Mouse (Mus musculus) cerebellum, adult 9-11 months (tissue): ENCODE measurements at regions not wholly inside any gene's neighbourhood (a gene's known extent, or its start where the extent isn't known, plus 50 kb on each side); places are given as distances from the start of the nearest gene placed in this dataset.

Experiments used
- DNase-seq: peaks from one replicate; pipeline ENCODE4 v3.0.0; 2022

DNA sequence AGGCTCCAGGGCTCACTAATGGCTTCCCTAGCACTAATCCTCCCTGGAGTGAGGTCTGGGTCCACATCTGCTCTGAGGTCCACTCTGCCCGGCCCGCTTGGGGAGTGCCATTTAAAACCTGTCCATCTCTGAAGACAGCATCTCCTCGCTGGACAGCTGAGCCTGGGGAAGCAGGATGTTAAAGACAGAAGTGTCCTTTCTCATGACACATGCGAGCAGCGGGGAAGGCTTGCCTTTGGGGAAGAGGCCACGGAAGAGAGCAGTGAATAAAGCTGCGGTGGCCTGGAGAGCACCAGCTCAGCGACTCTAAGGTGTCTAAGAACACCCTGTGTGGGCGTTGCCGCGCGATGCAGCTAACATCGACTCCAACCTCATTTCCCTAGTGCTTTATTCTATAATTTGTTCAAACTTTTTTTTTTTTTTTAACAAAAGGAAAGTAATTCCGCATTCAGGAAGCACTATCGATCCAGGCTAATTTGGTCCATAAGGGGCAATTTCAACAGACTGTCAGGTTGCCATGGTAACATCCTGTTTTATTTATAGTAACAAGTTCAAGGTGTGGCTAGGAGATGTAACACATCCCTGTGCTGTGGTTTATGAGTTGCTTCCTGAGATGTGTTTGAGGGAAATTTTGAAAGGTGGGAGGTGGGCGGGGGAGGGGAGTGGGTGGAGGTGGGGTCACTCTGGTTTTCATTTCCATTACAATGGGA, 120.0 kb downstream of the Cartpt start:
- no peak for DNase-seq

DNA sequence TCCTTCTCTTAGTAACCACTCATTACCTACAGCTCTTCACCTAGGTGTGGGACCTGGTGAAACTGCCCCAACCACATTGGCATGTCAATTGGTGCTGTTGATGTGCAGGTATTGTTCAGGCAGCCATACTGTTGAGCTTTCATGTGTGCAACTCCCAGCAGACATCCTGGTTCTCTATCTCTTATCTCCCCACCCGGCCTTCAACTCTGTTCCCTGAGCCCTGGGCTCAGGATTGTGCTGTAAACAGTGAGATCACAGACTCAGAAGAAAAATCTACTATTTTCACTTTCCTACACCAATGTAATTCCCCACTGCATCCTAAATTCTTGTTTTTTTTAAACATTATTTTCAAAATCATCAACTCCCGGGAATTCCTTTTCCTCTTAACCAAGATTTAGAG, 122.1 kb downstream of the Cartpt start:
- DNase-seq = no peak

DNA sequence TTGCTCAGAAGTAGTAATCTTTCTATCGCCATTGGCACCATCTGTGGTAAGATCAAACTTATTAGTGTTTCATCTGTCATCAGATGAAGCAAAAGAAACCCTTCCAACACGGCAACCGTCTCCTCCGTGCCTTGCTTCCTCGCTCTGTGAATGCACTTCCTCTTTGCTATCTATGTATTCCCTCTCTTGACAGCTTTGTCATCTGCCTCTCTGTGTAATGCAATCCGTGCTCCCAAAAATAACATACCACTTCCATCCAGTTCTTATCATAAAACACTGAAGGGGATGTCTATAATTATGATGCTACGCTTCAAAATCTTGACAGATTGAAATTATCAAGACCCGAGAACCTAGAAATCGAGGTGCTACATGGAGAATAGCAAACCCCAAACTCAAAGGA, 123.2 kb downstream of the Cartpt start:
- DNase-seq = no peak

DNA sequence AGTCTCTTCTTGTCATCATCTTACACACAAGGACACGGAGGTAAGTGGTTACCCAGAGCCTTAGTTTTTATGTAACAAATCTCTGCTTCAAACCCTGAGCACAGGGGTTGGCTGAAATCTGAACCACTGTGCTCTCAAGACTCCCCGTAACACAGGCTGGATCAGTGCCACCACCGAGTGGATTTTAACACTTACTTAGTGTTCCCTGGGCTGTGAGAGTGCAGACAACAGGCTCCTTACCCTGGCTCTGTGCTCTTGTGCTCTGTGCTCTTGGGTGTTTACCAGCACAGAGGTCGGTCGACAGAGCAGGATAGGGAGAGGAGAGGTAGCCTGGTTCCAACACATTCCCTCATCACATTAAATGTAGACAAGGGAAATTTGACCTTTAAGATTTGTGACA, 134.9 kb downstream of the Cartpt start:
- no peak for DNase-seq

DNA sequence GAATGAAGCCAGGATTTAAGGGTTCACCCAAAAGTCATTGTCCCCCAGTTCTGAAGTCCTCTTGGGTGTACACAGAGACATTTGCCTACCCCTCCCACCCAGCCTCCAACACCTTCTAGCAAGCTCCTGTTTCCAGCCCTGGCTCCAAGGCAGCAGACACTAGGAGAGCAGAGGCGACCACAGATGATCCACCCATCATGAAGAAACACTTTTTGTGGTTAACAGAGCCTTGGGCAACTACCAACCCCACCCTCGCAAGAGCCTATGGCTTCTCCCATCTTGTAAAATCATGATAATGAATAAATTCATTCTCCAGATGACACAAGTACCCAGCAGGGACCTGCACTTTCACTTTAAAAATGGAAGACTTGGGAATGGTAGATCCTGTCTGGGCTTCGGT, 136.1 kb downstream of the Cartpt start:
- DNase-seq = no peak

DNA sequence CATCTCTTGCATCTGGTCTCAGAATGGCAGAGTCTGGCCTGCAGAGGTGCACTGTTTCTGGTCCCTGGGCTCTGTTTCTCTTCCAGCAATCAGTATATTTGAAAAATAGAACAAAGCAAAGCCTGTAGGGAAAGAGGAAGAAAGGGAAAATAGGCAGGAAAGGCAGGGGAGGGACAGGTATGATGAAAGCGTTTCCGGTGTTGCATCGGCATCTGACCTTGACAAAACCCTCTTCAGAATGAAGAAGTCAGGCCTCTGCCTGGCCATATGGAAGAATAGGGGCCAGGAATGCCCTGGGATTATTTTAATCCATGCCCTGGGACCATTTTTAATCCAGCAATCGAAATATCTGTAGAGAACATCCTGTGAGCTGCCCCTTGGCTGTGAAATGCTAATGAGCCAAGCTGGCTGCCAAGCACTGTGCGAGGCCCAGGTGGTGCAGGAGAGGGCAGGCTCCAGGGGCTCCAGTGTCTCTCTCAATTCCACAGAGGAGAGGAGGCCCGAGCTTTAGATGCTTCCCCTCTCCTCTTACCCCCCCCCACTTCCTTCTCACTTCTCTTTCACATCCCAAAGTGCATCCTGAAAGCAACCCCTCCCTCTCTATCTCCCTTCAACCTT, 136.7 kb downstream of the Cartpt start:
- no peak for DNase-seq

DNA sequence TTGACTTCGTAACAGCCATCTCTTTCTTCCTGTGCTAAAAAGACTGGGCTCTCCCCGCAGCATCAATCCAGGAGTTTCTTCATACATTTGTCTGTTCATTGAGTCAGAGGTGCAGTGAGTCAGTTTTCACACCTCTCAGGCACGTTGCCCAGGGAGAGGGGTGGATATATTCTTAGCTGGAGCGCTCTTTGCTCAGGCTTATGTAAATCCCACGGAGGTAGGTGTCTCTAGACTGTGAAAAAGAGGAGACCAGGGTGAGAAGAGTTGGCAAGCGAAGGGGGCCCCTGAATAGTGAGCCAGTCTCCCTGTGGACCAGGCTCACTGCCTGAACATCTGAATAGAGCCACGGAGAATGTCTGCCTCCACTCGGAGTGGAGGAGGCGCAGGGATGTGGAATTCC, 139.0 kb downstream of the Cartpt start:
- no peak for DNase-seq

DNA sequence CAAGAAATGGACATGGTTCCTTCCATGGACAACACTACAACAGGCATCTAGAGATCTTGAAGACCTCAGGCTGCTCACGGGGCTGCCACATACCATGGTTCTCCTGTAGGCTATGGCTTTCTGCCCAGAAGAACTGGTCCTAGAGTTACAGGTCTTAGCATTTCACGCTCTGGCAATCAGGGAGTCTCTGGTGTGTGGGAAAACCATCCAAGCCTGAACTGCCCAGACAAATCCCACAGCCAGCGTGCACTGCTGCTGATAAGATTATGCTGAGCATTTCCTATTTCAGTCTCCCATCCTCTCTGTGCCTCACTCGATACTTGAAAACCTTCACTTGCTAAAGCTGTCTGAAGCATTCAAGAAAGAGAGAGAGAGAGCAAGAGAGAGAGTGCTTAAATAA, 139.5 kb downstream of the Cartpt start:
- no peak for DNase-seq

DNA sequence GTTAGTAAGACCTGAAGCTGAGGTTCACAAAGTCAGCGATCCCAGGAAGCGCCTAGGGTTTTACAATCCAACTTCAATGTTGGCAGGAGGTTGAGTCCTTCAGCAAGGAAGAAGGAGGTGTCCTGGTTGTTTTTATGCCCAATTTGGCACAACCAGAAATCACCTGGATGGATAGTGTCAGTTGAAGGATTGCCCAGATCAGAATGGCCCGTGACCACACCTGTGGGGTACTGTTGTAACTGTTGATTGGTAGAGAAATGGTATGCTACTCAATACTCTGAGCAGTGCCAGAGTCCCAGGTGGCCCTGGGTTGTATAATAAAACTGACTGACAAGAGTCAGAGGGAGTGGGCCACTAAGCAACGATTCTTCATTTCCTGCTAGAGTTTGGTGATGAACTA, 140.2 kb downstream of the Cartpt start:
- no peak for DNase-seq

DNA sequence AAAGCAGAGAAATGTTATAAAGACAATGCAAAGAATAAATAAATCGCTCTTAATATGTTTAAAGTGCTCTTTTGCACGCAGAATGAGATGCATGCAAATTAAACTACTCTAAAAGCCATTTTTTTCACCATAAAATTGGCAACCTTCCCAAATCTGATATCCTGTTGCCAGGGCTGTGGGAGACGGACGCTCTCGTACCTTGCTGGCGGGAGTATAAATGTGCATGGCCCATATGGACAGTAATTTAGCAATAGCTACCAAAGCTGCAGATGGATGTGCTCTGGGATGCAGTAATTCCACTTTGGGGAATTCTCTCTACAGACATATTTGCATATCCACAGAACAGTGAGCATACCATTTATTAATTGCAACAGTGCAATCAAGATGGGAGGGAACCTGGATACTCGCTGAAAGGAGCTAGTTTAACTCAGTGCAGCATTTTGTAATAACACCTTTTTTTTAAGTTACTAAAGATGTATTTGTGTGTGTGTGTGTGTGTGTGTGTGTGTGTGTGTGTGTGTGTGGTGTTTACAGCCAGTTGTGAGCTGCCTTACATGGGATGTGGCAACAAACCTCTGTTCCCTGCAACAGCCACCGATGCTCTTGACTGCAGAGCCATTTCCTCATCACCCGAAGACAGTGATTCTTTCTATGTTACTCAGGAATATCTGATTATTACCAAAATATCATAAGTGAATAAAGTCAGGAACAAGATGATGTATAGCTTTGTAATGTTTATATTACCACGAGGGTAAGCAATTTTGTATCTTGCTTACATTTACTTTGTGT, 141.4 kb downstream of the Cartpt start:
- DNase-seq = no peak

DNA sequence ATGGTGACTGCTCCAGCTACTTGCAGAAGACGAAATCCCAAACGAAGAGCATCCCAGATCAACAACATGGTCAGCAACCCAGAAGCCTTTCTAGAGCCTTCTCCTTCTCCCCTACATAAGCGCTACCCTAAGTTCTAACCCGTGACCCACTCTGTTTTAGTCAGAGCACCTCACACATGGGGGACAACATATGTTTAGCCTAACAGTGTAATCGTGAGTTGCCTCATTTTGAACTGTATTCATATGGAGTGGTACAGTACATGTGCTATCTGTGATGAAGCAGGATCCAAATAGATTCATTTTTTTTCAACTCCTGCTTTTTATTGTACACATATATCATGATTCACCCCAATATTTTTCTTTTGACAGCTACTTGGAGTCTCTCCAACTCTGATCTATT, 146.2 kb downstream of the Cartpt start:
- DNase-seq = no peak

DNA sequence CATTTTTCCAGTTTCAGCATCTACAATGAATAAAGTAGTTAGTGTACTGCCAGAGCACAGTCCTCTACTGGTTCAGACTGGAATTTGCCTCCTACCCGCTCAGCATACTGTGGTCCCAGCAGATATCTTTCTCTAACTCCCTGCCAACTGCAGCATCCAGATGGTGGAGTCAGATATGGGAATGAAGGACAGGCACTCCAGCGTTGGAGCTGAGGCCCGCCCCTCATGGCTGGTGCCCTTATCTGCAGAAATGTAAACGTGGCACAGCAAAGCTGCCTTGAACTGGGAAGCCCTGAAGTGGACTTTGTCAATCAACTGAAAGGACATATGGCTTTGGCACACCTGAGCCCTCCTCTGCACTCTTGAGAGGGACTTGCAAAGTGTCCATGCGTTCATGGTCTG, 146.6 kb downstream of the Cartpt start:
- DNase-seq = no peak

DNA sequence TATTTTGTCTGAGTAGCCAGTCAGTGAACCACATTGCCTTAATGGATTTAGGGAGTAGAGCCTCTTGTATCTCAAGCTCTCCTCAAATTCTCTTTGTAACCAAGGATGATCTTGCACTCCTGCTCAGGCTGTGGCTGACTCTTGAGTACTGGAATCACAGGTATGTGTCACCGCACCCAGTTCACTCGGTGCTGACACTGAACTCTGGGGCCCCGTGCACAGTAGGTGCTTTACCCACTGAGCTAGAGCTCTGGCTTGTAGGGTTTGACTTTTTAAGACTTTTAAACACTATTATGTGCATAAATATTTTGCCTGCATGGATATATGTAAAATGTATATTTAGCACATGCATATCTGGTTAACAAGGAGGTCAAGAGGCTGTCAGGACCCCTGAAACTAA, 147.4 kb downstream of the Cartpt start:
- DNase-seq = no peak

DNA sequence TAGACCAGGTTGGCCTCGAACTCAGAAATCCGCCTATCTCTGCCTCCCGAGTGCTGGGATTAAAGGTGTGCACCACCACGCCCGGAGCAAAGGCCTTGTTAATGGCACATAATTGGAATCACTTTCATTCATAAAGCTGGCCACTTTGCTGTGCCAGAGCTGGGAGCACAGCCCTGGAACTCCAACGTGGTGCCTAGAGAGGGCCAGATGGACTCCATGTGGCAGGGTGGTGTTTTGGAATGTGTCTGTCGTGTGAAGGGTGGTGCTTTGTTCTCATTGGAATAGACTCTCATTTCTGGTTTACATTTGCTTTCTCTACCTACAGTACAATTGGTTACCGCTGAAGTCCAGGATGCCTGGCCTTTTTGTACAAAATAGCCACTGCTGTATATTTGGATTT, 150.2 kb downstream of the Cartpt start:
- peak; percentile 80 for DNase-seq

DNA sequence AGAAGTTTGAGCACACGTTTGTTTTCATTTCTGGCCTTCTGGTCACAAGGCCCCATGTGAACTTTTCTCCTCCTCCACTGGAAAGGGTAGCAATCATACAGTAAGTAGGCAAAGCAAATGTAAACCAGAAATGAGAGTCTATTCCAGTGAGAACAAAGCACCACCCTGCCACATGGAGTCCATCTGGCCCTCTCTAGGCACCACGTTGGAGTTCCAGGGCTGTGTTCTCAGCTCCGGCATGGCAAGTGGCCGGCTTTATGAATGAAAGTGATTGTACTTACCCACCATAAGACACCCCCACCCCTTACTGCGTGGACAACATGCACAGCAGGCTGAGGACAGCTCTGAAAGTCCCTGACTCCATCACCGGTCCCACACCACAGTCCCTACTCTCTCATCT, 151.5 kb downstream of the Cartpt start:
- DNase-seq = no peak

DNA sequence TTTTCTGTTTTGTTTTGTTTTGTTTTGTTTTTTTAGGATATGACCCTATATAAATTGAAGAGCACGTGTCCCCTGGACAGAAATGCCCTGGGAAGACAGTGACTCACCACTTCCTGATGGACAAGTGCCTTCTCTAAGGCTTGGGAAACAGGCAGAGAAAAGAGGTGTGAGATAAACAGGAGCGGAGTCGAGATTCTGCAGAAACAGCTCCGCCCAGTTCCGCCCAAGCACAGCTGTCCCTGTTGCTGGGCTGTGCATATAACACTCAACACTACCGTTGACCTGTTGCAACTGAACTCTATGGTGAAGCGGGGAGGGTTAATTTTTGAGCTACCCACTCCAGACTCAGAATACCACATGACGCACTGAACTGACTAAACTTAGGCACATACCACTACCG, 152.8 kb downstream of the Cartpt start:
- DNase-seq = no peak

DNA sequence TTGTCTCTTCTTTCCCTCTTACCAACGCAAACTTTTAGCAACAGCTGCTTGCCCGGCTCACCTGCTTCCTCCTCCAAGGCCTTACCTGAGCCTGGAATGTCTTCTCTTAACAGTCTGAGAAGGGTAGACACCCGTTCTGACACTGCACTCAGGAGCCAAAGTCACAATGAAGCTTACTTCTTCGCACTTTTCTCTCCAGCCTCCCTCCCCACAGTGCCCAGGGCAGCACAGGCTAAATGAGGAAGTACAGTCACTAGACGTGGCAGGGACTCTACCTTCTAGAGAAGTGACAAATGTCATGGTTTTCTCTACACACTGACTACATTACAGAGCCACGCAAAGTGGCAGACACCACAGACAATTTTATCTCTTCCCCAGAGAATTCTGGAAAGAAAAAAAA, 155.4 kb downstream of the Cartpt start:
- DNase-seq = no peak

DNA sequence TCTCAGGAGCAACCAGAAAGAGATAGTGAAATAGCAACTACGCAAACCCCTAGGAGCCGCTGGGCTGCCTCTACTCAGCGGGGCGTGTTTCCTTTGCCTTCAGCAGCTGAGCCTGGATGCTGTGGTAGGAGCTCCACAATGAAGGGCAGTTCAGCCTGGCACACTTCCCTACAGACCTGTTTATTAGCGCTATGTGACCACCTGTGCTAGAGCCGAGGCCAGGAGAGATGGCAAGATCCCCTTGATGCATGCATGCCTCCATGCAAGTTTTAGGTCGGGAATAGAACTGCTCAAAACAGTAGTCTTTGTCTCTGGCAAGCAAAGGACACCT, 156.1 kb downstream of the Cartpt start:
- peak; percentile 66 for DNase-seq

DNA sequence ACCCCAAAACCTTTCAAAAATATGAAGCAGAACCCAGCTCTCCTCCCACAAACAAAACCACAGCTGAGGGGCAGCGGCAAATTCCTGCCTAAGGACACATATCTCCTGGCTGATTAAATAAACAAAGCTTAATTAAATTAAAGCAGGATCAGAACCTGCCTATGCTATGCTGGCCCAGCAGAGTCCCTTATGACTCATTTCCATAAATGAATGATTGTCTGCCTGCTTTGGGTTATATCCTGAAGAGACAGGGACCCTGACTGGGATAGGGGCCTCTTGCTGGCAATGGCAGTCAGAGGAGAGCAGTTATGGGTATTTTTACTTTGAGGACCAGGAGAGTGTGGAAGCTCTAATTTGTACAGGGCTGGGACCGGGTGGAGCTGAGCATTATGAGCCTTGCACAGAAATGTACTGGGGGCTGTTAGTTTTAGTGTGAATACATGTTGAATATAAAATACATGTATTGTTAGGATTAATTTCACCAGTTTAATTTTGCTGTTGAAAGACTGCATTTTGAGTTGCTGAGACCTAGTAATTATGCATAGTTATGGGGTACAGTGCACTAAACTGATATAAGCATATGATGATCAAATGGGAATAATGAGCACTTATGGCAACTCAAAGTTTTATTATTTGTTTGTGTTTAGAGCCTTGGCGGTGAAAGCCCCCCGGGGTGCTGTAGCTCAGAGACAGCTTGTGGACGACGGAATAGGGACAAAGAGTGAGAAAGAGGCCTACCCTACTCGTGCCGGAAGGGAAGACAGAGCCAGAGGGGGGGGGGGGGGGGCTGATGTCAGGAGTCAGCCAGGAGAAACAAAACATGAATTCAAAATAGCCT, 156.7 kb downstream of the Cartpt start:
- DNase-seq = no peak

DNA sequence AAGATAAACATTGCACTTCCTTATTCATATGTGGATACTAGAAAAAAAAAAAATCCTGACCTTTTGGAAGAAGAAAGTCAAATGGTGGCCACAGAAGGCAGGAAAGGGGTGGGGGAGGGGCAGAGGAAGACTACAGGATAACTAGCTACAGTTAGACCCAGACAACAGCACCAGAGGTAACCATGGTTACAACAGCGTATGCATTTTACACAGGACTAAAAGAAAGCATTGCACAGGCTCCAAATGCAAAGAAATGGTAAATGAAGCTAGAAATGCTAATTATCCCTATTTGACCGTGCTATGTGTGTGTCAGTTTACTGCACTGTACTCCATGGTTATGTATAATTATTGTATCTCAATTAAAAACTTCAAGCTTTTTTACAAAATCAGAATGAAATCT, 158.4 kb downstream of the Cartpt start:
- DNase-seq = no peak

DNA sequence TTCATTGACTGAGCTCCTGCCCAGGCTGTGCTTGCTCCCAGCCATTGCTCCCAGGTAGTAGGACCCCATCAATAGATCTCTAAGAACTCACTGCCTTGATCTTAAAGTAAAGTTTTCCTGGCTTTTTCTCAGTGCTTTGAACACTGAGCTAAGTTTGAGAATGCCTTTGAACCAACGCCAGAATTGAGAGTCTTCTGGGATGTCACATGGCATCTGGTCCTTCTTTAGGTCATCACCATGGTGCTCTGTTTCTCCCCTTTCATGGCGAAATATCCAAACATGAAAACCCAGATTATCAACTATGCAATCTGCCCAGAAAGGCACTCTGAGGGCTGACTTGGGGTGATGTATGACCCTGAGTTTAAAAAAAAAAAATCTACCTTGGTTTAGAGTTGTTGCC, 158.9 kb downstream of the Cartpt start:
- no peak for DNase-seq

DNA sequence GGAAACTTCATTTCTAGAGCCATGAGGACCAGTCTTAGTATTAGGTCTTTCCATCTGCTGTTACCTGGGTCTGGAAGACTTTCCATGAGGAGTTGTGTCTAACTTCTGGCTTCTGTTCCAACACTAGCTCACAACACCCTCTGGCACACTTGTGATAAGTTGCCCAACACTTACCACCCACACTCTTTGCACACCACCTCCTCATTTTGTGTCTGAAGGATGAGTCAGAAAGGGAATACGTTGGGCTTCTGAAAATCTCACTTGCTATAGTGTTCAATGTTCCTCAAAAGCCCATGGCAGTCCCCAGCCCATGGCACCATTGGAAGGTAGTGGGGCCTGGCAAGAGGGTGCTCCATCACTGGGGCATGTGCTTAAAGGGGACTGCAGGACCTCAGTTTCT, 161.5 kb downstream of the Cartpt start:
- DNase-seq = no peak

DNA sequence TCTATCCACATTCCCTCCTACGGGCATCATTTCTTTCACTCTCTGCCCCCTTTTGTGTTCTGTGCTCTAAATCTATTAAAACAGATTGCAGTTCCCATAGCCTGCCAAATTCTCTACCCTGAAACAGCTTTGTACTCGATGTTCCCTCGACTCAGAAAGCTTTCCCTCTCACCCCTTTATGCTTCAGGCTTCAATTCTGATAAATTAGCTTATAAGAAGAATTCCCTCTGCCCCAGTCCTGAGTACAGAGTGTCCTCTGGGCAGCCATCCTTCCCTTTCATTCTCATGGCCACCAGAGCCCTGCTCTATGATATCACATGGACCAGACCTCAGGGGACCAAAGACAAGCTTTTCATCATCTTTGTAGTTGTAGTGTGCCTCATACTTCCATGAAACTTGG, 163.6 kb downstream of the Cartpt start:
- no peak for DNase-seq

DNA sequence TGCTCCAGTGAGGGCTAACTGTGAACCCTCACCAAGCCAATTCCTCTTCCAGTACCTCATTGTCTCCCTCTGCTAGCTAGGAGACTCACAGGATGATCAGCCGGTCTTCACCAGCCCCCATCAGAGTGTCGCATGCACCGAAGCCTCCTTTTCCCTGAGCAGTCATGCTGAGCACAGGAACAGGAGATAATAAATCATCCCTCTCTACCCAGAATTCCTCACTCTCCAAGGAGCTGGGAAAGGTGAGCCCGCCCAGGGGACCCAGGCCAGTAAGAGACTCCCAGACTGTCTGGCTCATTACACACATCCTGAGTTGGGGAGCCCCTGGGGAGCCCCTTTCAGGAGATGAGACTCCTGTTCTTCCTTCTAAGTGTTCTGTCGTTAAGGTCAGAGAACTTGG, 171.7 kb downstream of the Cartpt start:
- DNase-seq = no peak
